Mouse (Mus musculus): ENCODE measurements around the gene Rbm17. TPM values are rescaled to one million over a fixed set of nuclear protein-coding genes. Genes with fewer than 3 reads are reported as not detected.

Gene Rbm17
- polyA plus RNA-seq, 1 experiment from 2014 or later, result 43.9 TPM

- Histone ChIP-seq H3K36me3 (ENCODE audit: control insufficient read depth, insufficient read depth) (no peaks in the 10 kb centered on the region), H3K27me3 (ENCODE audit: control insufficient read depth, insufficient read depth, low read depth, low read length) (peaks cover 20% of the 10 kb centered on the region), H3K4me2 (ENCODE audit: low read depth, low read length) (no peak overlapping the region), H3K4me1 (ENCODE audit: control insufficient read depth, low read depth, low read length) (peaks cover 3% of the 10 kb centered on the region), H3K27ac (ENCODE audit: low read length) (no peak overlapping the region), H3K9ac (ENCODE audit: low read depth, low read length) (no peak overlapping the region), H3K9me3 (replicated peaks; ENCODE audit: control insufficient read depth, low read length) (no peaks in the 10 kb centered on the region), H3K4me3 (ENCODE audit: low read depth, low read length) (no peak overlapping the region)
- WGBS (ENCODE audit: insufficient replicate concordance), result 41% methylated on average over 3 of the region's 3 CpGs
- no peak for ATAC-seq (ENCODE audit: low read depth)
Measured at GRCm38 (mm10) chr2:11557244-11557643, 46.7 kb downstream of the Rbm17 start.

DNA sequence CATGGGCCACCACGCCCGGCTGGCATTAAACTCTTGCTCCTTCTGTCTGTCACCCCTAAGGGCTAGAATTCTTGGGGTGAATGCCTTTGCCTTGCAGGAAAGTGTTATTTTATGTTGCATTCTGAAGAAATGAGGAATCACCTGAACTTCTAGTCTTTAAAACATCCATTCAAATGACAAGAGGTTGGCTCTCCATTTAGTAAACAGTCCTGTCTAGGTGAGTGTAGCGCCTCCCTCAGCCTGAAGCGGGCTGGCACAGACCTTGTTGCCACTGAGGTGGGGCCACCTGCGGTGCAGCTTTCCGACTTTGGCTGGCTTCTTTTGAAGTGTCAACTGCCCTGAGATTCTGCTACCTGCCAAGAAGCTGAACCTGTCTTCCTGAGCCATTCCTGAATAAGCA, 48.6 kb downstream of the Rbm17 start:
- H3K9ac ChIP-seq (ENCODE audit: low read depth, low read length), result no peak overlapping the region
- no peaks in the 10 kb centered on the region for H3K36me3 ChIP-seq (ENCODE audit: control insufficient read depth, insufficient read depth)
- 74% methylated on average over 6 of the region's 6 CpGs for WGBS (ENCODE audit: insufficient replicate concordance)
- H3K27ac ChIP-seq (ENCODE audit: low read length), result no peak overlapping the region
- no peak for ATAC-seq (ENCODE audit: low read depth)
- no peak overlapping the region for H3K4me3 ChIP-seq (ENCODE audit: low read depth, low read length)
- no peaks in the 10 kb centered on the region for H3K9me3 ChIP-seq (replicated peaks; ENCODE audit: control insufficient read depth, low read length)
- peaks cover 3% of the 10 kb centered on the region for H3K4me1 ChIP-seq (ENCODE audit: control insufficient read depth, low read depth, low read length)
- no peak overlapping the region for H3K4me2 ChIP-seq (ENCODE audit: low read depth, low read length)
- H3K27me3 ChIP-seq (ENCODE audit: control insufficient read depth, insufficient read depth, low read depth, low read length), result peaks cover 20% of the 10 kb centered on the region

DNA sequence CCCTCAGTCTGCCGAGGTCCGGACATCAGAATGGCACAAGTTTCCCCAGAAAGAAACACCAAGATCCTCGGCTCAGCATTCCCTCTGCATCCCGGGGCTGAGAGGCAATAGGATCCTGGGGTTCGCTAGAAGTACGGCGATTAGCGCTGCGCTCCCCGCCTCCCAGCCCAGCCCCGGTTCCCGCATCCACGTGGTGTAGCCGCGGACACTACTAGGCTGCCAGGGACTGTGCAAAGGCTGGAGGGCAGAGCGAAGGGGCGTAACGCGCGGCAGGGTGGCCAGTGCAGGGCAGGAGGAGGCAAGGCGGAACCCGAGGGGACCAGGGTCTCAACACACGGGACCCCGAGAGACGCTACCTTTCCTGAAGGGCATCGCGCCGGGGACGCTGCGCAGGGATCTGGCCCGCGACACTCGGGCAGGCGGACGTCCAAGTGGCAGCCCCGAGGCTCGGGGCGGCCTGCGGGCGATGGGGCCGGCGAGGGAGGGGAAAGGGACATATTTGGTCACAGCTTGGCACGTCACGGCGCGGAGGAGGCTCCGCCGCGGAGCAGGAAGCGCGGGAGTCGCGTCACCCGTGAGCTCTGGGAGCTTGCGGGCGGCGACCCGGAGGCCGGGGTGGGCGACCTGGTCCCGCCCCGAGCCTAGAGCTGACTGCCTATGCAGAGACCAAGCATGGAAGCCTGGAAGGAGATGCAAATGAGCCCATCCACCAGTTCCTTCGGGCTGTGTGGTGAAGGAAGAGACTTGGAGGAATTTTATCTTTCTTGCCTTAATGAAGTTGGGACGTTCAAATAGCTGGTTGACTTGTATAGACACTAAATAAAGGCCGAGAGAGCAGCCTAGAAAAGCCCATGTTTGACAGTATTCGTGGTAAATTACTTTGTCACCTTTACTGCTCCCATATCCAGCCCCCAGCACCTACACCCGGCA, 50.2 kb downstream of the Rbm17 start, which contains the start of gene Pfkfb3:
Gene Pfkfb3 (minus strand): TSS at position 607 of the 930 bp plus-strand sequence.
- Histone ChIP-seq H3K4me3 (ENCODE audit: low read depth, low read length) (peak within 1 kb of the TSS; percentile 62), H3K4me1 (ENCODE audit: control insufficient read depth, low read depth, low read length) (peaks cover 3% of the 10 kb centered on the region), H3K27me3 (ENCODE audit: control insufficient read depth, insufficient read depth, low read depth, low read length) (peaks cover 20% of the 10 kb centered on the region), H3K4me2 (ENCODE audit: low read depth, low read length) (peak within 1 kb of the TSS; percentile 68), H3K36me3 (ENCODE audit: control insufficient read depth, insufficient read depth) (no peaks in the 10 kb centered on the region), H3K27ac (ENCODE audit: low read length) (peak within 1 kb of the TSS; percentile 67), H3K9ac (ENCODE audit: low read depth, low read length) (peak within 1 kb of the TSS; percentile 54), H3K9me3 (replicated peaks; ENCODE audit: control insufficient read depth, low read length) (no peaks in the 10 kb centered on the region)
- peak; percentile 61 for ATAC-seq (ENCODE audit: low read depth)
- 2% methylated on average over 67 of the region's 67 CpGs for WGBS (ENCODE audit: insufficient replicate concordance)

DNA sequence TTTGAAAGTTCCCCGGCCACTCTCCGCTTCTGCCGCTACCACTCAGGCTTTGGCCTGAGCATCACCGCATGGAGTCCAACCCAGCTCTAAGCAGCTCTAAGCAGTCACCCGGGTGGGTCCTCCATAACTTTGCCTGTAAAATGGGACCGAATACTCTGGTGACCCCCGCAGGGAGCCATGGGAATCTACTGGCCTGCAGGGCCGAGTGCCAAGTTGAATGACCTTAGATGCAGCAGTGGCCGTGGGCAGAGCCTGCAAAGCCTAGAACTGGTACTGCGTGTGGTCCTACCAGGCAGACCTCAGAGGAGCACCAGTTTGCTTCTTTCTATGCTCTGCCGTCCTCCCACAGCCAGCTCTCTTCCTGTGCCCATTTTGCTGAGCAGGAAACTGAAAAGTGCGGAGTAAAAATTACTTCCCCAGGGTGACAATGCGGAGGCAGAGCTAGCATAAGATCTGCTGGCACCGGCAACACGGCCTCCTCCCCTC, 50.9 kb downstream of the Rbm17 start:
- H3K4me3 ChIP-seq (ENCODE audit: low read depth, low read length), result peak overlapping the region; percentile 62
- peaks cover 20% of the 10 kb centered on the region for H3K27me3 ChIP-seq (ENCODE audit: control insufficient read depth, insufficient read depth, low read depth, low read length)
- peak overlapping the region; percentile 67 for H3K27ac ChIP-seq (ENCODE audit: low read length)
- no peaks in the 10 kb centered on the region for H3K9me3 ChIP-seq (replicated peaks; ENCODE audit: control insufficient read depth, low read length)
- 1% methylated on average over 15 of the region's 15 CpGs for WGBS (ENCODE audit: insufficient replicate concordance)
- no peaks in the 10 kb centered on the region for H3K36me3 ChIP-seq (ENCODE audit: control insufficient read depth, insufficient read depth)
- peak overlapping the region; percentile 54 for H3K9ac ChIP-seq (ENCODE audit: low read depth, low read length)
- ATAC-seq (ENCODE audit: low read depth), result peak; percentile 14
- peak overlapping the region; percentile 68 for H3K4me2 ChIP-seq (ENCODE audit: low read depth, low read length)
- peaks cover 3% of the 10 kb centered on the region for H3K4me1 ChIP-seq (ENCODE audit: control insufficient read depth, low read depth, low read length)

DNA sequence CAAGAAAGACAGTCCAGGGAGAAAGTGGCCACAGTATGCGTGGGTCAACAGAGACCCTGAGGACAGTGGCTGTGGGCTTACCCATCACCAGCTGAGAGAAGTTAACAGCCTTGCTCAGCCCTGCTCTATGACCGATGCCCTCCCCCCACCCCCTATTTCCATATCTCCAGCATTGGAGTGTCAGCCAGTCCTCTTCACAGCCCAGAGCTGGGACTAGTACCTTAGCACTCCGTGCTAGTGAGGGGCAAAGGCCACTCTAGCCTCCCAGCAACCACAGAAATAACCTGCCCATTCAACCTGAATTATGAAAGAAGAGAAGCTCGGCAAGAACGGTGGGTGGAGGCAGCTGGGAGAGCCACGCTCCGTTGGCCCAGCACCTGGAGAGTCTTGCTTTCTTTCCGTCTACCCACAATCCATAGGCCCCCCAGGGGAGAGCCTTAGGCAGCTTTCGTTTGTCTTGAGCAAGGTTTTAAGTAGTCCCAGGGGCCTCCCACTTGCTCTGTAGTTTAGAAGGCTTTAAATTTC, 51.6 kb downstream of the Rbm17 start:
- peak overlapping the region; percentile 54; the same call in 1 of the 2 replicates for H3K9ac ChIP-seq (ENCODE audit: low read depth, low read length)
- H3K4me2 ChIP-seq (ENCODE audit: low read depth, low read length), result peak overlapping the region; percentile 68
- peaks cover 20% of the 10 kb centered on the region for H3K27me3 ChIP-seq (ENCODE audit: control insufficient read depth, insufficient read depth, low read depth, low read length)
- no peaks in the 10 kb centered on the region for H3K9me3 ChIP-seq (replicated peaks; ENCODE audit: control insufficient read depth, low read length)
- peak overlapping the region; percentile 67; the same call in 1 of the 2 replicates for H3K27ac ChIP-seq (ENCODE audit: low read length)
- peaks cover 3% of the 10 kb centered on the region for H3K4me1 ChIP-seq (ENCODE audit: control insufficient read depth, low read depth, low read length)
- H3K4me3 ChIP-seq (ENCODE audit: low read depth, low read length), result peak overlapping the region; percentile 62
- no peaks in the 10 kb centered on the region for H3K36me3 ChIP-seq (ENCODE audit: control insufficient read depth, insufficient read depth)
- peak; percentile 30 for ATAC-seq (ENCODE audit: low read depth)
- WGBS (ENCODE audit: insufficient replicate concordance), result 11% methylated on average over 9 of the region's 9 CpGs

GRCm38 (mm10) chr2:11551726-11552125, 52.2 kb downstream of the Rbm17 start:
- Histone ChIP-seq H3K36me3 (ENCODE audit: control insufficient read depth, insufficient read depth) (no peaks in the 10 kb centered on the region), H3K4me2 (ENCODE audit: low read depth, low read length) (no peak overlapping the region), H3K9me3 (replicated peaks; ENCODE audit: control insufficient read depth, low read length) (no peaks in the 10 kb centered on the region), H3K27ac (ENCODE audit: low read length) (no peak overlapping the region), H3K4me3 (ENCODE audit: low read depth, low read length) (0 out of 2 replicates have a peak overlapping the region, but pooled peaks have one; percentile 62), H3K27me3 (ENCODE audit: control insufficient read depth, insufficient read depth, low read depth, low read length) (peaks cover 20% of the 10 kb centered on the region), H3K4me1 (ENCODE audit: control insufficient read depth, low read depth, low read length) (peaks cover 3% of the 10 kb centered on the region), H3K9ac (ENCODE audit: low read depth, low read length) (no peak overlapping the region)
- 14% methylated on average over 1 of the region's 1 CpGs for whole genome bisulfite sequencing (ENCODE audit: insufficient replicate concordance)
- no peak for ATAC-seq (ENCODE audit: low read depth)

- H3K9me3 ChIP-seq (replicated peaks; ENCODE audit: control insufficient read depth, low read length), result no peaks in the 10 kb centered on the region
- H3K27me3 ChIP-seq (ENCODE audit: control insufficient read depth, insufficient read depth, low read depth, low read length), result peaks cover 9% of the 10 kb centered on the region
- no peak overlapping the region for H3K4me3 ChIP-seq (ENCODE audit: low read depth, low read length)
- ATAC-seq (ENCODE audit: low read depth), result no peak
- peaks cover 3% of the 10 kb centered on the region for H3K4me1 ChIP-seq (ENCODE audit: control insufficient read depth, low read depth, low read length)
- no peak overlapping the region for H3K9ac ChIP-seq (ENCODE audit: low read depth, low read length)
- WGBS (ENCODE audit: insufficient replicate concordance), result 27% methylated on average over 10 of the region's 10 CpGs
- H3K36me3 ChIP-seq (ENCODE audit: control insufficient read depth, insufficient read depth), result no peaks in the 10 kb centered on the region
- H3K27ac ChIP-seq (ENCODE audit: low read length), result peak overlapping the region; percentile 64; the same call in 1 of the 2 replicates
- no peak overlapping the region for H3K4me2 ChIP-seq (ENCODE audit: low read depth, low read length)
Measured at GRCm38 (mm10) chr2:11548508-11548907, 55.4 kb downstream of the Rbm17 start.

GRCm38 (mm10) chr2:11547609-11548008, 56.3 kb downstream of the Rbm17 start:
- Histone ChIP-seq H3K4me1 (ENCODE audit: control insufficient read depth, low read depth, low read length) (no peaks in the 10 kb centered on the region; the same call in 1 of the 2 replicates), H3K4me2 (ENCODE audit: low read depth, low read length) (no peak overlapping the region), H3K27me3 (ENCODE audit: control insufficient read depth, insufficient read depth, low read depth, low read length) (peaks cover under 1% of the 10 kb centered on the region), H3K4me3 (ENCODE audit: low read depth, low read length) (no peak overlapping the region), H3K27ac (ENCODE audit: low read length) (no peak overlapping the region), H3K36me3 (ENCODE audit: control insufficient read depth, insufficient read depth) (no peaks in the 10 kb centered on the region), H3K9ac (ENCODE audit: low read depth, low read length) (no peak overlapping the region), H3K9me3 (replicated peaks; ENCODE audit: control insufficient read depth, low read length) (no peaks in the 10 kb centered on the region)
- ATAC-seq (ENCODE audit: low read depth), result peak; percentile 22; the same call in 1 of the 2 replicates
- WGBS (ENCODE audit: insufficient replicate concordance), result 15% methylated on average over 2 of the region's 2 CpGs

All from liver, embryonic 16.5 days (tissue).